Mouse (Mus musculus) gastrocnemius, adult 2 months (tissue): Measurements from ENCODE around the gene Rhot2. TPM values are rescaled to one million over a fixed set of nuclear protein-coding genes. Genes with fewer than 3 reads are reported as not detected.
A peak's percentile ranks its signal among the peaks of the same experiment; 100 is the strongest.

ENCODE experiments used
- DNase-seq: peaks from one replicate; pipeline ENCODE4 v3.0.0; 2022
- H3K27ac ChIP-seq: fragments of 200-600 bp; 2 replicates; pipeline ENCODE4 v1.8.1; 2022; ENCODE audit warnings: mild to moderate bottlenecking
- H3K4me3 ChIP-seq: fragments of 200-600 bp; 2 replicates; pipeline ENCODE4 v1.8.1; 2022; ENCODE audit warnings: mild to moderate bottlenecking, moderate library complexity
- CTCF ChIP-seq: fragments of 200-600 bp; IDR thresholded peaks from 2 replicates; pipeline ENCODE4 v1.8.1; 2022; ENCODE audit warnings: antibody characterized with exemption, mild to moderate bottlenecking, moderate library complexity
- intact Hi-C: fragments of 180-260 bp; cut with DNase I; formaldehyde crosslinking; loops from one replicate; pipeline ENCODE4 v1.15.1; 2025
- total RNA-seq, 2 experiments: library from RNA; stranded (reverse); gene quantifications; 2 replicates each; pipeline ENCODE4 v1.2.3; 2021

Gene Rhot2
- total RNA-seq, 2 experiments from 2014 or later, result 58.1 to 89.3 TPM

DNA sequence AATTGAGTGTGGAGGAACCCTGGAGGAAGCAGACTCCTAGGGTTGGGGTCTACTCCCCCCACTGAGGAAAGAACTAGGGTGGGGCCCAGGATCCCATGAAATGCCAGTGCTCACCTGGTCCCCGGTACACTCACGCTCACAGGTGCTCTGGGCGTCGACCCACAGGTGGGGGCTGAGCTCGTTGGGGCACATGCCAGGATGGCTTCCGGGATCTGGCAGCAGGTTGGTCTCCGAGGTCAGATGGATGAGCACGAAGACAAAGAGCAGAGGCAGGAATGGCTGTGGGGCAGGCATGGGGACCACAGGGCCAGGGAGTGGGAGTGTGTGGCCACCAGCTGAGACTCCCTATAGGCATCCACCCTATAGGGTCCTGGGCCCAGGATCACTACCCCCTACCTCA, 35.1 kb upstream of the Rhot2 start:
- intact Hi-C loops, result loop anchor here (5.0 kb wide), 1 partner anchor 38 kb away; the partner anchor contains the start of gene Rab40c
- no peak for DNase-seq
- no peak overlapping the region for H3K27ac ChIP-seq

GRCm38 (mm10) chr17:25879261-25879660, 34.6 kb upstream of the Rhot2 start:
- intact Hi-C loops, result loop anchor here (5.0 kb wide), 1 partner anchor 38 kb away; the partner anchor contains the start of gene Rab40c
- no peak for DNase-seq
- Histone ChIP-seq H3K4me3 (no peak overlapping the region), H3K27ac (no peak overlapping the region)
- peak; percentile 56 for TF ChIP-seq CTCF

More for the DNA sequence above, 35.1 kb upstream of the Rhot2 start:
- TF ChIP-seq CTCF, result no peak
- no peak overlapping the region for H3K4me3 ChIP-seq

DNA sequence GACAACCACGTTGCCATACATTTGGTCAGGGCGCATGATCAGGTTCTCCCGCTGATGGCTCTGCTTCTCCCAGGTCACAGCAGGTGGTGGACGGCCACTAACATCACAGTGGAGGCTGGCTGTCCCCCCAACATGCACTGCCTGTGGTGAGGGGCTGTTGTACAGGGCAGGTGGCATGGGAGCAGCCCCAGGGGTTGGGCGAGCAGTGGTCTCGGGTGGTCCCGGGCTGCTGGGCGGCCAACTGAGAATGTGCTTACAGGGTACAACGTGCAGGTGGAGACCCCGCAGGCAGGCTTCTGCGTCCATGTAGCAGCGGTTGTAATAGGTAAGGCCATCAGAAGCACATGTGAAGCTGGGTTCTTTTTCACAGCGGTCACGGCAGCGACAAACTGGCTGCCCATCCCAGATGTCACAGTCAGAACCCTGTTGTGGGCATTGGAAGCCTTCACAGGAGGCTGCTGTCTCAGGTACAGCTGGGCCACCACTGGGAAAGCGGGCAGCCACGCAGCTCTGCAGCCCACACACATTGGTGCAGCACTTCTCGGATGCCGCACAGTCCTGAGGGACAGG, 34.0 kb upstream of the Rhot2 start:
- Histone ChIP-seq H3K27ac (no peak overlapping the region), H3K4me3 (no peak overlapping the region)
- DNase-seq, result no peak
- intact Hi-C loops, result loop anchor here (5.0 kb wide), 1 partner anchor 39 kb away; the partner anchor contains the start of gene Rab40c
- no peak for TF ChIP-seq CTCF

DNA sequence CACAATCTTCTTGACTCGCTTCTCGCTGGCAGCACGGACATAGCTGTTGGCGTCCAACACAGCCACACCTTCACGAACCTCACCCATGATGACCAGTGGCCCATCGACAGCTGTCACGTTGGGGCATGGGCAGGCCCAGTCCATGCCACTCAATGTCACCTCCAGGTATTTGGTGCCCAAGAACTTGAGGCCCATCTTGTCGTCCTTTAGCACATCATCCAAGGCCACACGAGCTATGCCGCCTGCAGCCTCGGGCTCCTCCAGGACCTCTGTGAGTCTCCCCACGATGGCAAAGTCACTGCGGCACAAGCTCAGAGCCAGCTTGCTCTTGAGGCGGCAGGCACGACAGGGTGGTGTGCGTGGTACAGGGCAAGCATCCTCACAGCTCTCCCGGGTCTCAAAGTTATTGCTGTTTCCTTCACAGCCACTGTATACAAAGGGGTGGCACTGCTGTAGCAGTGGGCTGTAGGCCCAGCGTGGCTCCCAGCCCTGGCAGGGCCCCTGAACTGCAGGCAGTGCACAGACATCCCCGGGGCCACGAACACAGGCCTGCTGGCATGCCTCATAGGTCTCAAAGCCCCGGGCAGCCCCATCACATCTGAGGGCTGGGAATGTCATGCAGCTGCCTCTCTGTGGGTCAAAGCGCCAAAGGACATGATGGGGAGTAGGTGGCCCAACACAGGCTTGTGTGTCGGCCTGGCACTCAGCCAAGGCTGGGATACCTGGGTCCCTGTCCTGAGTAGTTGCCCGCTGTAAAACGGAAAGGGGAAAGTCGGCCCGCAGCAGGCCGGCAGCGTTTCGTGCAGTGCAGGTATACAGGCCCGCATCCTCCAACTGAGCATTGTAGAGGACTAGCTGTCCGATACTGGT, 33.3 kb upstream of the Rhot2 start:
- H3K27ac ChIP-seq, result no peak overlapping the region
- no peak for DNase-seq
- no peak overlapping the region for H3K4me3 ChIP-seq
- intact Hi-C loops, result loop anchor here (5.0 kb wide), 1 partner anchor 39 kb away; the partner anchor contains the start of gene Rab40c
- TF ChIP-seq CTCF, result no peak

- intact Hi-C loops, result loop anchor here (5.0 kb wide), 1 partner anchor 40 kb away; the partner anchor contains the start of gene Rab40c
- no peak for DNase-seq
- H3K4me3 ChIP-seq, result no peak overlapping the region
- no peak overlapping the region for H3K27ac ChIP-seq
- no peak for TF ChIP-seq CTCF
These were observed 32.4 kb upstream of the Rhot2 start for GRCm38 (mm10) chr17:25877025-25877424.

- H3K4me3 ChIP-seq, result peak overlapping the region; percentile 79
- intact Hi-C loops, result loop anchor here (5.0 kb wide), 1 partner anchor 41 kb away; the partner anchor contains the start of gene Rab40c
- no peak overlapping the region for H3K27ac ChIP-seq
- no peak for TF ChIP-seq CTCF
- DNase-seq, result no peak
These were observed 31.8 kb upstream of the Rhot2 start for GRCm38 (mm10) chr17:25876347-25876915.

DNA sequence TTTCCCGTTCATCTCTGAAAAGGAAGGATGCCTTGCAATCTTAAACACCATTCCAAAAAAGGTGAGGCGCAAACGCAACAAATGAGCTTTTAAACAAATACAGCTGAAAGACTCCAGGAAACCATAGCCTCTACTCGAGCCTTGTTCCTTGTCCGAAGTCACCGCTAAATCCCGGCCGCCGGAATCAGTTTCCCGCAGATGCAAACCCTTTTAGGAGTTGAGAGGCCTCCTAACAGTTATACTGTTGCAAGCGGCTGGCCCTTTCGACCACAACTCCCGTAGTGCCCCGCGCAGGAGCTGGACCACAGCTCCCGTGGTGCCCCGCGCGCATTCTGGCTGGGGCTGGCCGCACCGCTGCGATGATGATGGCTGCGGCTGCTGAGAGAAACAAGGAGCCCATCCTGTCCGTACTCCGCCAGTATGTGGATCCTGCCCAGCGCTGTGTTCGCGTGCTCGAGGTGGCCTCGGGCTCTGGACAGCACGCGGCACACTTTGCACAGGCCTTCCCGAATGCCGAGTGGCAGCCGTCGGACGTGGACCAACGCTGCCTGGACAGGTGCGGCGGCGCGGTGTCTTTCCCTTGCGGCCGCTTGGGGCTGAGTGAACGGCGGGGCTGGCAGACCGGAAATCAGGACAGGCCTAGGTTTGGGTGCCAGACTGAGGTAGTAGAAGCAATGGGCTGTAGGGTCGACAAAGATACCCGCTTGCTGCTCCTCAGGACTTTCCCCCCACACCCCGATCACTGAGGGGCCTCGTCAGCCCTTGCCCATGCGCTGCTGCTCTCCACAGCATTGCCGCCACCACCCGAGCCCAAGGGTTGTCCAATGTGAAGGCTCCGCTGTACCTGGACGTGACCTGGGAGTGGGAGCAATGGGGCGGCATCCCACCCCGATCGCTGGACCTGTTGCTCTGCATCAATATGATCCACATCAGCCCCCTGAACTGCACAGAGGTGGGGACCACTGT, 30.8 kb upstream of the Rhot2 start:
- peak; percentile 94 for DNase-seq
- peak; percentile 30; the same call in 1 of the 2 replicates for TF ChIP-seq CTCF
- Histone ChIP-seq H3K4me3 (peak overlapping the region; percentile 79), H3K27ac (peak overlapping the region; percentile 97)
- intact Hi-C loops, result loop anchor here (5.0 kb wide), 1 partner anchor 42 kb away; the partner anchor contains the start of gene Rab40c

DNA sequence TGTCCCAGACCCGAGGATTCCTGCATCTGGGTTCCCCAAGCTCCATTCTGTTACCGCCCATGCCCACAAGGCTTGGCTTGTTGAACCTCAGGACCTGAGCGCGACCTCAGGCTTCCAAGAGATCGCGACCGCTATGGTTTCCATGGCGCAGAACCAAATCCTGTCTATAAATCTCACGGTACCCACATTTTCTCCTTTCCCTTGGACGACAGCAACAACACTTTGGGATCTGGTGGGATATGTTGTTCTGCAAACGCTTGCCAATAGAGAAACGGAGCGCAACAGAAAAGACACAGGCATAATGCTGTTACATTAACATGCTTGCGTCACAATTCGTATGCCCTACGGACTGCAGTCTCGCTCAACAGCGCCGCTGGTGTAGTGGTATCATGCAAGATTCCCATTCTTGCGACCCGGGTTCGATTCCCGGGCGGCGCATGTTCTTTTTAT, 30.1 kb upstream of the Rhot2 start, which contains the start of gene Mettl26:
Gene Mettl26, plus strand, starts transcription at position 354 of the 450 bp plus-strand sequence.
- peak; percentile 16; the same call in 1 of the 2 replicates for TF ChIP-seq CTCF
- Histone ChIP-seq H3K4me3 (peak within 1 kb of the TSS; percentile 79), H3K27ac (peak within 1 kb of the TSS; percentile 97)
- peak; percentile 90 for DNase-seq
- intact Hi-C loops, result loop anchor here (5.0 kb wide), 1 partner anchor 43 kb away; the partner anchor contains the start of gene Rab40c

DNA sequence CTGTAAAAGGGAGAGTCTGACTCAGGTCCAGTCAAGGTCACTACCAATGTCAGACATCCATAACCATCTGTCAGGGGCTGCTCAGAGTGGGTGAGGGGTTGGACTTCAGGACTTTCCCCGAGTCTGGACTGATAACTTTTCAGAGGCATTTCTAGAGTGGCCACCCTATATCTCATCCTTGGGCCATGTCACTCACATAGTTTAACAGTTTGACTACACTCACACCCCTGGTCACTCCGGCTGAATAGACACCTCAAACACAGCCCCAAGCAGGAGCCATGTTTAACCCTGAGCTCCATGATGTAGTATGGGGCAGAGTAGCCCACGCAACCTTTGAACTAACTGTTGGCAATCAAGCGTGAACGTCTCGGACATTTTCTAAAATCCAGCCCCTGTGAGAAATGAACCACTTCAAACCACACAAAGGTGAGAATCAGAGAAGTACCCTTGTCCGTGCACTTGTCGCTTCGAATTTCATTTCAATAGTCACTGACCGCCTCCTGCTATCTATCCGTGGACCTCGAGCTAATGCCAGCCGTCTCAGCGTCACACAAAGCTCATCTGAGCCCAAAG, 29.6 kb upstream of the Rhot2 start:
- intact Hi-C loops, result no loop called here
- no peak for DNase-seq
- no peak for TF ChIP-seq CTCF
- Histone ChIP-seq H3K27ac (peak overlapping the region; percentile 97), H3K4me3 (peak overlapping the region; percentile 79)

GRCm38 (mm10) chr17:25873405-25874147, 28.9 kb upstream of the Rhot2 start:
- no peak for DNase-seq
- Histone ChIP-seq H3K27ac (peak overlapping the region; percentile 97), H3K4me3 (no peak overlapping the region)
- intact Hi-C loops, result no loop called here
- no peak for TF ChIP-seq CTCF
